Mouse (Mus musculus): ENCODE measurements at regions not wholly inside any gene's neighbourhood (a gene's known extent, or its start where the extent isn't known, plus 50 kb on each side); places are given as distances from the start of the nearest gene placed in this dataset.

DNA sequence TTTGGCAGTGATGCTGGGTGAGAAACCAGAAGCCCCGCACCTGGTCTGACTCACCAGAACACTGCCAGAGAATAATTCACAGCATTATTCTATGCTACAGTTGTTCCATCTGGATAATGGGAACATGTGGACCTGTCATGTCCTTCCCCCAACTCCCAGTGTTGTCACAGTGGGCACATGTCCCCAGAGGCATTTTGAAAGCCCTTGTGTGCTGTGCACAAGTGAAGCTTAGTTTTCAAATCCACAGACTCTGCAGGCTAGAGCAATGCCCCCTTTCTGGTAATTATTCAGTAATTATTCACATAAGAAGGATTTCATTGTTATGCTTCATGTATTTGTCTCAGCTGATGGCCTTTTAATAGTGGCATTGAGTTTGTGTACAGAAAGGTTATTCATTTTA lies 146.7 kb downstream of the Slc4a3 start:
- no peak for TF ChIP-seq CTCF (IDR thresholded peaks at IDR 0.05; ENCODE audit: low read depth)
- TF ChIP-seq EP300 (IDR thresholded peaks at IDR 0.05; ENCODE audit: low read depth), result no peak

All from heart, postnatal 0 days (tissue).